Comparison of ENCODE assay signal across 16 mouse cellular contexts in the genomic region with DNA sequence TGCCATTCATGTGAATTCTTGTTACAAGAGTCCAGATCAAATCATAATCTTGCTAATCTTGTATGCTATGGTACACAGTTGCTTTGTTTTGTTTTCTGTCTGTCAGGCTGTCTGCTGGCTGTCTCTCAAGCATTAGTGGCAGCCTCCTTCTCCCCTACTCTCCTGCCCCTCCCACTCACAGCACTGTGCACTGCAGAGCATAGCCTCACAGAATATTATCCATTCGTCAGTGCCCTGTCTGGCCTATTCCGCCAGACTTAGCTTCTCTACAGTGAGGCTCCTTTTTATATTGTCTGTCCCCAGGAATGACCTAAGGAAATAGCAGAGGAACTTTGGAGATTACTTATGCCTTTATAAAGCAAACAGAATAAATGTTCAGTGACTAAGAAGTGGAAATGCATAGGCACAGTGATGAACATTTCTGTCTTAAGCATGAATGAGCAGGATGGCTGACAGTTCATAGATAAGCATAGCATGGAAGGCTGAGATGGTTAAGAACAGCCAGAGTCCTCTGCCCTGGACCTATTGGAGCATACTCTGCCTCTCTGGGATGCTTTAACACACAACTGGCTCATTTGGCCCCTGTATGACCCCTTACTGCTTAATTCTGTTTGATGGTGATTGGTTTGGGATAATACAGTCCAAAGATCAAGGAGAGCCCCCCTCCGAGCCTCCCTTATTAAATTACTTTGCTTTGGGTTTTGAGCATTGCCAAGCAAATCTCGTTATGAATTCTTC.
DNase-seq lines count a peak whose midpoint lies in the region; ATAC-seq and TF ChIP-seq lines count a peak whose summit lies in the region.
"Had no signal": no experiment of that assay in that cellular context is flagged by ENCODE, and none has a peak within 500 bp of the region (broad histone marks: within the 10 kb centered on the region; RNA-seq: fewer than 3 reads in every experiment).

No protein-coding gene starts in this region.

- H3K36me3 ChIP-seq in hindbrain, embryonic 11.5 days (ENCODE audit: control insufficient read depth, insufficient read depth, low read length), result no peaks in the 10 kb centered on the region
- no peaks in the 10 kb centered on the region for H3K36me3 ChIP-seq in hindbrain, postnatal 0 days (ENCODE audit: insufficient read depth, low read length)
- no peaks in the 10 kb centered on the region for H3K36me3 ChIP-seq in embryonic facial prominence, embryonic 14.5 days (ENCODE audit: control insufficient read depth, insufficient read depth, low read length)
- H3K36me3 ChIP-seq in midbrain, embryonic 14.5 days (ENCODE audit: control insufficient read depth, insufficient read depth, low read length), result no peaks in the 10 kb centered on the region
- H3K36me3 ChIP-seq: neural tube, embryonic 13.5 days had no signal

- no peaks in the 10 kb centered on the region for H3K4me1 ChIP-seq in hindbrain, embryonic 11.5 days (replicated peaks; ENCODE audit: control insufficient read depth, insufficient read depth, low read length)
- no peaks in the 10 kb centered on the region for H3K4me1 ChIP-seq in hindbrain, postnatal 0 days (ENCODE audit: insufficient read depth, low read length)
- no peaks in the 10 kb centered on the region for H3K4me1 ChIP-seq in embryonic facial prominence, embryonic 14.5 days (ENCODE audit: control insufficient read depth, insufficient read depth, low read length)
- no peaks in the 10 kb centered on the region for H3K4me1 ChIP-seq in midbrain, embryonic 14.5 days (ENCODE audit: control insufficient read depth, insufficient read depth, low read length)
- H3K4me1 ChIP-seq: neural tube, embryonic 13.5 days had no signal

- no peak overlapping the region for H3K4me3 ChIP-seq in hindbrain, embryonic 11.5 days (ENCODE audit: low read depth, low read length)
- H3K4me3 ChIP-seq in hindbrain, postnatal 0 days (ENCODE audit: low read length), result no peak overlapping the region
- H3K4me3 ChIP-seq in embryonic facial prominence, embryonic 14.5 days (ENCODE audit: low read depth, low read length), result no peak overlapping the region
- no peak overlapping the region for H3K4me3 ChIP-seq in midbrain, embryonic 14.5 days (replicated peaks; ENCODE audit: low read depth, low read length)
- H3K4me3 ChIP-seq: heart, adult 2 months; neural tube, embryonic 13.5 days had no signal

- no peak for TF ChIP-seq POLR2A in brain, embryonic 14.5 days (IDR thresholded peaks at IDR 0.05; ENCODE audit: borderline replicate concordance, extremely low read depth, insufficient read depth, insufficient read length, poor library complexity, severe bottlenecking)

- DNase-seq in hindbrain, embryonic 11.5 days (ENCODE audit: low spot score), result no peak
- DNase-seq in hindbrain, postnatal 0 days (ENCODE audit: low spot score), result no peak
- DNase-seq in brain, embryonic 14.5 days (ENCODE audit: low read depth), result peak; percentile 14
- DNase-seq in embryonic facial prominence, embryonic 14.5 days (ENCODE audit: low spot score), result peak; percentile 24
- peak; percentile 4 for DNase-seq in midbrain, embryonic 14.5 days
- DNase-seq in kidney, postnatal 36 days, result no peak
- no peak for DNase-seq in adrenal gland, postnatal 10 days
- DNase-seq: adrenal gland, postnatal 25 days; cerebellum, adult 8-10 months; gastrocnemius, postnatal 14 days; heart, adult 2 months; left cerebral cortex, postnatal 4 days; lung, adult 2 months; lung, postnatal 36 days; thymus, postnatal 36 days had no signal

- 61% methylated on average over 4 of the region's 4 CpGs for WGBS in hindbrain, embryonic 11.5 days
- 49% methylated on average over 4 of the region's 4 CpGs for WGBS in hindbrain, postnatal 0 days
- 53% methylated on average over 4 of the region's 4 CpGs for WGBS in embryonic facial prominence, embryonic 14.5 days
- 21% methylated on average over 4 of the region's 4 CpGs for WGBS in midbrain, embryonic 14.5 days

- no peak overlapping the region for H3K9ac ChIP-seq in hindbrain, embryonic 11.5 days (ENCODE audit: low read depth, low read length)
- no peak overlapping the region for H3K9ac ChIP-seq in hindbrain, postnatal 0 days (replicated peaks; ENCODE audit: low read length)
- H3K9ac ChIP-seq in embryonic facial prominence, embryonic 14.5 days (ENCODE audit: low read depth, low read length), result no peak overlapping the region
- no peak overlapping the region for H3K9ac ChIP-seq in midbrain, embryonic 14.5 days (replicated peaks; ENCODE audit: low read length)
- H3K9ac ChIP-seq: neural tube, embryonic 13.5 days had no signal

- H3K4me2 ChIP-seq in hindbrain, embryonic 11.5 days (replicated peaks; ENCODE audit: low read depth, low read length), result no peak overlapping the region
- H3K4me2 ChIP-seq in hindbrain, postnatal 0 days (ENCODE audit: low read depth, low read length), result no peak overlapping the region
- H3K4me2 ChIP-seq in embryonic facial prominence, embryonic 14.5 days (ENCODE audit: low read depth, low read length), result no peak overlapping the region
- no peak overlapping the region for H3K4me2 ChIP-seq in midbrain, embryonic 14.5 days (ENCODE audit: low read length)
- H3K4me2 ChIP-seq: neural tube, embryonic 13.5 days had no signal

- H3K9me3 ChIP-seq in hindbrain, embryonic 11.5 days (ENCODE audit: control insufficient read depth, low read length), result no peaks in the 10 kb centered on the region
- no peaks in the 10 kb centered on the region for H3K9me3 ChIP-seq in hindbrain, postnatal 0 days (ENCODE audit: low read length)
- no peaks in the 10 kb centered on the region for H3K9me3 ChIP-seq in embryonic facial prominence, embryonic 14.5 days (ENCODE audit: control insufficient read depth, low read length)
- H3K9me3 ChIP-seq in midbrain, embryonic 14.5 days (ENCODE audit: control insufficient read depth, low read length), result no peaks in the 10 kb centered on the region
- H3K9me3 ChIP-seq: neural tube, embryonic 13.5 days had no signal

- no peaks in the 10 kb centered on the region for H3K27me3 ChIP-seq in hindbrain, embryonic 11.5 days (ENCODE audit: control insufficient read depth, insufficient read depth, low read length)
- H3K27me3 ChIP-seq in hindbrain, postnatal 0 days (ENCODE audit: insufficient read depth, low read length), result no peaks in the 10 kb centered on the region
- no peaks in the 10 kb centered on the region for H3K27me3 ChIP-seq in embryonic facial prominence, embryonic 14.5 days (replicated peaks; ENCODE audit: control insufficient read depth, insufficient read depth, low read length)
- no peaks in the 10 kb centered on the region for H3K27me3 ChIP-seq in midbrain, embryonic 14.5 days (ENCODE audit: control insufficient read depth, insufficient read depth, low read length)
- H3K27me3 ChIP-seq: neural tube, embryonic 13.5 days had no signal

- no peak overlapping the region for H3K27ac ChIP-seq in hindbrain, embryonic 11.5 days (ENCODE audit: low read depth, low read length)
- no peak overlapping the region for H3K27ac ChIP-seq in hindbrain, postnatal 0 days
- no peak overlapping the region for H3K27ac ChIP-seq in embryonic facial prominence, embryonic 14.5 days (replicated peaks; ENCODE audit: low read depth, low read length)
- H3K27ac ChIP-seq in midbrain, embryonic 14.5 days (replicated peaks; ENCODE audit: low read depth, low read length), result no peak overlapping the region
- H3K27ac ChIP-seq: heart, adult 2 months; neural tube, embryonic 13.5 days had no signal

- peak; percentile 40; the same call in 1 of the 2 replicates for ATAC-seq in hindbrain, embryonic 11.5 days (ENCODE audit: low FRiP score)
- ATAC-seq in hindbrain, postnatal 0 days, result no peak
- ATAC-seq in embryonic facial prominence, embryonic 14.5 days (ENCODE audit: low read depth), result peak; percentile 37; the same call in 1 of the 2 replicates
- no peak for ATAC-seq in midbrain, embryonic 14.5 days (ENCODE audit: low FRiP score, low TSS enrichment)

- no peak for TF ChIP-seq CTCF in hindbrain, postnatal 0 days (IDR thresholded peaks at IDR 0.05; ENCODE audit: low read depth)
- TF ChIP-seq CTCF in brain, embryonic 14.5 days (IDR thresholded peaks at IDR 0.05; ENCODE audit: borderline replicate concordance, extremely low read depth, insufficient read depth, insufficient read length), result no peak

Comparison
In these comparisons a context has a peak if more than half of its experiments do, and no peak if none do; other contexts are left out.
1. ATAC-seq: peak in hindbrain, embryonic 11.5 days (single experiment) and embryonic facial prominence, embryonic 14.5 days (single experiment); none in hindbrain, postnatal 0 days (single experiment) and midbrain, embryonic 14.5 days (single experiment).
2. DNase-seq: peak in brain, embryonic 14.5 days (single experiment), embryonic facial prominence, embryonic 14.5 days (single experiment) and midbrain, embryonic 14.5 days (single experiment); none in hindbrain, embryonic 11.5 days (single experiment), hindbrain, postnatal 0 days (single experiment), kidney, postnatal 36 days (0 of 2) and adrenal gland, postnatal 10 days (single experiment).